Mouse (Mus musculus) CH12.LX (cell line): ENCODE data around the gene Clca4a. TPM values are rescaled to one million over a fixed set of nuclear protein-coding genes. Genes with fewer than 3 reads are reported as not detected.

Experiments used
- DNase-seq: peaks from one replicate; pipeline ENCODE4 v3.0.0-alpha.2; 2013; ENCODE audit errors: extremely low read depth
- H3K27ac ChIP-seq: 2 replicates; pipeline ENCODE4 v1.5.1; 2012; ENCODE audit warnings: low read depth, mild to moderate bottlenecking, control low read depth, moderate library complexity; ENCODE audit not compliant: insufficient read depth
- H3K27me3 ChIP-seq: replicated peaks from 2 replicates; pipeline ENCODE3; 2012; ENCODE audit warnings: inconsistent platforms
- H3K36me3 ChIP-seq, 2 experiments: replicated peaks in 1 of 2; 2 replicates each; pipeline versions ENCODE3 to v1.6.1; 2012; ENCODE audit warnings: inconsistent platforms in 1 of 2, low read length in 1 of 2, mild to moderate bottlenecking in 1 of 2, mixed read lengths in 1 of 2, moderate library complexity in 1 of 2; ENCODE audit not compliant: control insufficient read depth in 1 of 2, insufficient read depth in 1 of 2
- H3K4me1 ChIP-seq, 2 experiments: 2 replicates each; pipeline ENCODE4 v1.6.1; 2012; ENCODE audit warnings: inconsistent platforms in 1 of 2, moderate library complexity in 1 of 2; ENCODE audit not compliant: insufficient read depth in 2 of 2, control insufficient read depth in 1 of 2
- H3K4me2 ChIP-seq: 2 replicates; pipeline ENCODE4 v1.6.1; 2012; ENCODE audit warnings: low read depth, mild to moderate bottlenecking, control low read depth; ENCODE audit not compliant: poor library complexity, insufficient read depth, severe bottlenecking
- H3K4me3 ChIP-seq, 3 experiments: fragments of 150-350 bp in 1 of 3; sonication (generic) in 1 of 3; replicated peaks in 1 of 3; 2 replicates each; pipeline versions ENCODE3 to v1.5.1; 2011 to 2012; ENCODE audit warnings: low read depth in 2 of 3, low read length in 2 of 3, mild to moderate bottlenecking in 2 of 3, moderate library complexity in 2 of 3, control low read depth in 1 of 3, improper control_type of control experiment in 1 of 3, inconsistent platforms in 1 of 3, mixed read lengths in 1 of 3; ENCODE audit not compliant: poor library complexity in 1 of 3
- H3K79me2 ChIP-seq: replicated peaks from 2 replicates; pipeline ENCODE4 v1.6.1; 2012; ENCODE audit warnings: mild to moderate bottlenecking, moderate library complexity; ENCODE audit not compliant: control insufficient read depth, poor library complexity, insufficient read depth, severe bottlenecking; ENCODE audit errors: extremely low read depth
- H3K9ac ChIP-seq: 2 replicates; pipeline ENCODE4 v1.6.1; 2012; ENCODE audit warnings: low read depth, mild to moderate bottlenecking, control low read depth, moderate library complexity; ENCODE audit not compliant: insufficient read depth
- H3K9me3 ChIP-seq: replicated peaks from 2 replicates; pipeline ENCODE3; 2012; ENCODE audit warnings: low read length, inconsistent platforms, mixed read lengths
- EP300 ChIP-seq: IDR thresholded peaks from 2 replicates; pipeline ENCODE4 v1.6.1; 2011; ENCODE audit warnings: low read length, improper control_type of control experiment
- GABPA ChIP-seq: IDR thresholded peaks from 2 replicates; pipeline ENCODE4 v1.6.1; 2012; ENCODE audit warnings: low read depth, low read length, improper control_type of control experiment, inconsistent platforms; ENCODE audit not compliant: insufficient replicate concordance
- IRF4 ChIP-seq: IDR thresholded peaks from 2 replicates; pipeline ENCODE4 v1.6.1; 2014; ENCODE audit warnings: low read depth, mild to moderate bottlenecking, inconsistent platforms, low read length, improper control_type of control experiment
- JUN ChIP-seq: IDR thresholded peaks from 2 replicates; pipeline ENCODE4 v1.6.1; 2011; ENCODE audit warnings: low read depth, mild to moderate bottlenecking, low read length, improper control_type of control experiment, moderate library complexity; ENCODE audit not compliant: insufficient read depth
- JUND ChIP-seq: conservative IDR thresholded peaks from 2 replicates; pipeline ENCODE4 v1.6.1; 2011; ENCODE audit warnings: low read depth, low read length, improper control_type of control experiment
- MAFK ChIP-seq: IDR thresholded peaks from 2 replicates; pipeline ENCODE4 v1.6.1; 2011; ENCODE audit warnings: low read length, improper control_type of control experiment; ENCODE audit not compliant: insufficient replicate concordance
- MAX ChIP-seq: IDR thresholded peaks from 2 replicates; pipeline ENCODE4 v1.6.1; 2011; ENCODE audit warnings: low read length, improper control_type of control experiment
- MEF2A ChIP-seq: IDR thresholded peaks from 2 replicates; pipeline ENCODE4 v1.6.1; 2014; ENCODE audit warnings: low read depth, mild to moderate bottlenecking, inconsistent platforms, low read length, improper control_type of control experiment, borderline replicate concordance
- MXI1 ChIP-seq: IDR thresholded peaks from 2 replicates; pipeline ENCODE4 v1.6.1; 2011; ENCODE audit warnings: mild to moderate bottlenecking, low read depth, low read length, improper control_type of control experiment
- MYC ChIP-seq: IDR thresholded peaks from 2 replicates; pipeline ENCODE4 v1.6.1; 2011; ENCODE audit warnings: low read depth, mild to moderate bottlenecking, improper control_type of control experiment, low read length
- POLR2A ChIP-seq: IDR thresholded peaks from 2 replicates; pipeline ENCODE4 v1.6.1; 2011; ENCODE audit warnings: low read depth, mild to moderate bottlenecking, improper control_type of control experiment, low read length
- POLR2AphosphoS2 ChIP-seq: IDR thresholded peaks from 2 replicates; pipeline ENCODE4 v1.6.1; 2011; ENCODE audit warnings: low read depth, low read length, improper control_type of control experiment
- SMC3 ChIP-seq: IDR thresholded peaks from 2 replicates; pipeline ENCODE4 v1.6.1; 2011; ENCODE audit warnings: low read depth, low read length, improper control_type of control experiment
- TBP ChIP-seq: conservative IDR thresholded peaks from 2 replicates; pipeline ENCODE4 v1.6.1; 2011; ENCODE audit warnings: low read depth, low read length, improper control_type of control experiment
- TCF12 ChIP-seq: IDR thresholded peaks from 2 replicates; pipeline ENCODE4 v1.6.1; 2014; ENCODE audit warnings: low read depth, mild to moderate bottlenecking, inconsistent platforms, low read length, improper control_type of control experiment
- USF1 ChIP-seq: IDR thresholded peaks from 2 replicates; pipeline ENCODE4 v1.6.1; 2014; ENCODE audit warnings: low read depth, mild to moderate bottlenecking, inconsistent platforms, low read length, improper control_type of control experiment
- ZC3H11A ChIP-seq: IDR thresholded peaks from 2 replicates; pipeline ENCODE4 v1.6.1; 2012; ENCODE audit warnings: low read depth, mild to moderate bottlenecking, inconsistent platforms, low read length, improper control_type of control experiment
- dilution Hi-C: fragments of 300-500 bp; cut with MboI; formaldehyde crosslinking; loops from 2 replicates; pipeline ENCODE4 v1.14.3; 2020; ENCODE audit warnings: low sequenced_read_pairs; ENCODE audit not compliant: extremely low pct_unique_long_range_greater_than_20kb, extremely low pct_ligation_motif_present
- in situ Hi-C: fragments of 300-500 bp; cut with MboI; formaldehyde crosslinking; loops from 3 replicates; pipeline ENCODE4 v1.14.3; 2019; ENCODE audit warnings: low sequenced_read_pairs, low pct_ligation_motif_present, low pct_unique_long_range_greater_than_20kb, mixed read lengths
- polyA plus RNA-seq: library from polyadenylated mRNA; unstranded; fragments of >175 nt; gene quantifications from 2 replicates; pipeline ENCODE4 v1.2.1, GENCODE M21; 2012; ENCODE audit warnings: low read depth; ENCODE audit not compliant: insufficient read length
- total RNA-seq, 2 experiments: library from RNA; depleted of rRNA; stranded (reverse); fragments of 300-350 nt in 1 of 2; fragments of >200 nt in 1 of 2; gene quantifications; 2 replicates each; pipeline ENCODE4 v1.2.3; 2012 to 2014

Clca4a gene
- total and polyA plus RNA-seq, 3 experiments, result 0.30 to 0.47 (median 0.47) TPM

DNA sequence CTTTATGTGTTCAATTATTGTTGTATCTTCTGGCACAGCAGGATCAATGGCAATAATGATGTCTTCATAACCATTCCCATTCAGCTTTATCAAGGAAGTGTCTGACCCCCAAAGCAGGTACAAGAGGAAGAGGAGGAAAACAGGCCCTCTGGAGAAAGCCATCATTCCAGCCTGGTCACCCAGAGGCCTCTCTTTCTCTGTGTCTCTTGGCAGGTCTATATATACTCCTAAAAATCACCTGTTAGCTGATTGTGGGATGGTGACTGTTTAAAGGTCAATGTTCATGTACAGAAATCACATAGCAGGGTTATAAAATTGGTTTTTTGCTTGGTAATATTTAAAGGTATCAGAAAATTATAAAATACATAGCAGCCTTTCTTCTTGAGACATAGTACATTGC is 42.5 kb downstream of the Clca4a start, which contains the start of gene Clca4b:
Gene Clca4b (minus strand): TSS at position 195 of the 400 bp plus-strand sequence.
- Histone ChIP-seq H3K36me3 (no peaks in the 10 kb centered on the region), H3K9ac (no peak within 1 kb of the TSS), H3K9me3 (no peaks in the 10 kb centered on the region), H3K4me2 (no peak within 1 kb of the TSS), H3K4me3 (no peak within 1 kb of the TSS), H3K79me2 (no peaks in the 10 kb centered on the region), H3K27ac (no peak within 1 kb of the TSS), H3K27me3 (no peaks in the 10 kb centered on the region), H3K4me1 (peaks cover 0 to 16% of the 10 kb centered on the region in 2 experiments; a peak in 2 of 4 replicates)
- DNase-seq, result no peak
- dilution Hi-C loops, result no loop called here
- TF ChIP-seq POLR2AphosphoS2, result no peak
- TF ChIP-seq GABPA, result no peak
- TF ChIP-seq USF1, result no peak
- no peak for TF ChIP-seq SMC3
- in situ Hi-C loops, result no loop called here

- Histone ChIP-seq H3K4me1 (no peaks in the 10 kb centered on the region), H3K9me3 (no peaks in the 10 kb centered on the region), H3K27me3 (no peaks in the 10 kb centered on the region), H3K27ac (no peak overlapping the region), H3K9ac (no peak overlapping the region), H3K4me3 (no peak overlapping the region), H3K79me2 (no peaks in the 10 kb centered on the region), H3K36me3 (no peaks in the 10 kb centered on the region), H3K4me2 (no peak overlapping the region)
- dilution Hi-C loops, result no loop called here
- in situ Hi-C loops, result no loop called here
- no peak for TF ChIP-seq JUN
- no peak for TF ChIP-seq JUND
- TF ChIP-seq MXI1, result no peak
- no peak for TF ChIP-seq POLR2A
- TF ChIP-seq TCF12, result no peak
- no peak for TF ChIP-seq TBP
- TF ChIP-seq IRF4, result no peak
- no peak for TF ChIP-seq GABPA
- TF ChIP-seq ZC3H11A, result no peak
- TF ChIP-seq MAFK, result no peak
- no peak for TF ChIP-seq EP300
- no peak for TF ChIP-seq MAX
- no peak for TF ChIP-seq MEF2A
- no peak for TF ChIP-seq MYC
- no peak for DNase-seq
Measured at GRCm38 (mm10) chr3:144914014-144914413, 60.8 kb downstream of the Clca4a start.

Other genes starting within 250 kb of the Clca4a start
- not detected in 2 replicates for gene Clca3a1, start 214.1 kb downstream of the Clca4a start, total RNA-seq (2012; rRNA removed)
- not detected in 2 replicates for gene Clca3a1, start 214.1 kb downstream of the Clca4a start, total RNA-seq (2014; rRNA removed)
- 0.27 TPM in 1 of 2 replicates, not detected in the other for gene Clca3a1, start 214.1 kb downstream of the Clca4a start, polyA plus RNA-seq
- not detected in 2 replicates for gene Clca3a2, start 155.6 kb downstream of the Clca4a start, total RNA-seq (2012; rRNA removed)
- not detected in 2 replicates for gene Clca3a2, start 155.6 kb downstream of the Clca4a start, total RNA-seq (2014; rRNA removed)
- gene Clca3a2, start 155.6 kb downstream of the Clca4a start, polyA plus RNA-seq, result not detected in 2 replicates
- gene Clca3b, start 125.7 kb downstream of the Clca4a start, total RNA-seq (2012; rRNA removed), result not detected in 2 replicates
- gene Clca3b, start 125.7 kb downstream of the Clca4a start, total RNA-seq (2014; rRNA removed), result not detected in 2 replicates
- gene Clca3b, start 125.7 kb downstream of the Clca4a start, polyA plus RNA-seq, result not detected in 2 replicates
- gene Clca4b, start 42.5 kb downstream of the Clca4a start, total RNA-seq (2012; rRNA removed), result not detected in 2 replicates
- not detected in 2 replicates for gene Clca4b, start 42.5 kb downstream of the Clca4a start, total RNA-seq (2014; rRNA removed)
- gene Clca4b, start 42.5 kb downstream of the Clca4a start, polyA plus RNA-seq, result not detected in 2 replicates
- gene Clca1, start 57.7 kb upstream of the Clca4a start, total RNA-seq (2012; rRNA removed), result 0.04 TPM in 2 replicates
- 0.05 and 0.30 TPM in 2 replicates for gene Clca1, start 57.7 kb upstream of the Clca4a start, total RNA-seq (2014; rRNA removed)
- 1.1 and 1.3 TPM in 2 replicates for gene Clca1, start 57.7 kb upstream of the Clca4a start, polyA plus RNA-seq
- 0.04 and 0.13 TPM in 2 replicates for gene Clca2, start 124.4 kb upstream of the Clca4a start, total RNA-seq (2012; rRNA removed)
- 0.07 and 0.14 TPM in 2 replicates for gene Clca2, start 124.4 kb upstream of the Clca4a start, total RNA-seq (2014; rRNA removed)
- 0.10 and 0.17 TPM in 2 replicates for gene Clca2, start 124.4 kb upstream of the Clca4a start, polyA plus RNA-seq
- gene Odf2l, start 143.5 kb upstream of the Clca4a start, total RNA-seq (2012; rRNA removed), result 22.6 and 26.1 TPM in 2 replicates
- 51.1 and 53.9 TPM in 2 replicates for gene Odf2l, start 143.5 kb upstream of the Clca4a start, total RNA-seq (2014; rRNA removed)
- 37.8 and 39.1 TPM in 2 replicates for gene Odf2l, start 143.5 kb upstream of the Clca4a start, polyA plus RNA-seq